Mouse (Mus musculus): ENCODE measurements around the gene Hexim1. TPM values are rescaled to one million over a fixed set of nuclear protein-coding genes. Genes with fewer than 3 reads are reported as not detected.
A peak's percentile ranks its signal among the peaks of the same experiment; 100 is the strongest.

Gene Hexim1
- polyA plus RNA-seq, 1 experiment from 2014 or later = 2.8 TPM

DNA sequence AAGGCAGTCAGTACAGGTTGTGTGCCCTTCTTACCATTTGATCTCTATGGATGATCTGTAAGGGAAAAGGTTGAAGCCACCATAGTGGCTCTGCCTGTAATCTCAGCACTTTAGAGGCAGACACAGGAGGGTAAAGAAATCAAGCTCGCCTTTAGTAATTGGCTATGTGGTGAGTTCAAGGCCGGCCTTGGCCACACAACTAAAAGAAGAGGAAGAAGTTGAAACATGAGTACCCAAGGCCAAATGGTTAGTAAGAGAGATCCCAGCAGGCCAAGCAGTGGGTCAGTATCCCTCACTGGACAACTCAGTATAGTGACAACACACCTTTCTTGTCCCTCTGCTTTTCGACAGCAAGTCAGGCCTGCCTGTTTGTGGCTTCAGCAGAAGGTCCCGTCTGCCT lies 33.7 kb downstream of the Hexim1 start:
- Histone ChIP-seq H3K9me3 (no peaks in the 10 kb centered on the region), H3K4me3 (no peak overlapping the region), H3K4me1 (peaks cover 7% of the 10 kb centered on the region), H3K27me3 (replicated peaks; ENCODE audit: low read depth, poor library complexity, severe bottlenecking) (no peaks in the 10 kb centered on the region), H3K36me3 (replicated peaks) (no peaks in the 10 kb centered on the region), H3K27ac (replicated peaks) (no peak overlapping the region)
- DNase-seq (ENCODE audit: low spot score) = no peak
- 93% methylated on average over 4 of the region's 4 CpGs for WGBS

DNA sequence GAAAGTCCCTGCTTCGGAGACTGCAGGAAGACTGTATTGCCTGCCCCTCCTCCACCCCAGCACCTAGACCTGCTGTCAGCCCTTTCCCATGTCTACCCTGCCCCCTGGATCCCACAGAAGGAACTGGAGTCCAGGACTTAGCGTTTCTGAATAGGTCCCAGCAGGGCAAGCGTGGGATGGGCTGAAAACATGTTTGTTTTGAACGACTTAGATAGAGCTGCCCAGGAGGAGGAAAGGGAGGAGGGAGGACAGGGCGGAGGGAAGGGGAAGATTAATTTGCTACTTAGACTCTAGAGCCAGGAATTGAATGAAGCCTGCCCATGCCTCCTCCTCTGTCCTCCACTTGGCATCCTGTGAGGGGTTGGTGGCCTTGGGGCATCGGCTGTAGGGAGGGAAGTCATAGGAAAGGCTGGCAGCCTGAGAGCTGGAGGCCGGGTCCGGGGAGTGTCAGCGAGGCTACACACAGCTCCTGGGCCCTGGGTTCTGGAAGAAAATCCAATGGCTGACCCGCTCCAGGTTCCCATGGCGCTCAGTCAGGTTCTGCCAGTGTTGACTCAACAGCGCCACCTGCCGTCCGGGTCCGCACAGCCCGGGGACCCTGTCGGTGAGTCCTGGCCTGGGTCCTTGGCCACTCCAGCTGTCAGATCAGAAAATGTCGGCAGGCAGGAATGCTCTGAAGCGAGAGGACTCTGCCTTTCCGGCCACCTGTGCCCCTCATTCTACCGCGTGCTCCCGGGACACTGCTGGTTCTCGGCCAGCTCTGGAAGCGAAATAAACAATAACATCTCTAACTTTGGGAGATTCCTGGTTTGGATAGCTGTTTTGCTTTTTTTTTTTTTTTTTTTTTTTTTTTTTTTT lies 42.8 kb downstream of the Hexim1 start:
- Histone ChIP-seq H3K9me3 (no peaks in the 10 kb centered on the region), H3K27me3 (replicated peaks; ENCODE audit: low read depth, poor library complexity, severe bottlenecking) (no peaks in the 10 kb centered on the region), H3K27ac (replicated peaks) (peak overlapping the region; percentile 22), H3K4me1 (peaks cover 11% of the 10 kb centered on the region), H3K4me3 (peak overlapping the region; percentile 47), H3K36me3 (replicated peaks) (no peaks in the 10 kb centered on the region)
- 1% methylated on average over 25 of the region's 25 CpGs for WGBS
- peak; percentile 97 for DNase-seq (ENCODE audit: low spot score)

DNA sequence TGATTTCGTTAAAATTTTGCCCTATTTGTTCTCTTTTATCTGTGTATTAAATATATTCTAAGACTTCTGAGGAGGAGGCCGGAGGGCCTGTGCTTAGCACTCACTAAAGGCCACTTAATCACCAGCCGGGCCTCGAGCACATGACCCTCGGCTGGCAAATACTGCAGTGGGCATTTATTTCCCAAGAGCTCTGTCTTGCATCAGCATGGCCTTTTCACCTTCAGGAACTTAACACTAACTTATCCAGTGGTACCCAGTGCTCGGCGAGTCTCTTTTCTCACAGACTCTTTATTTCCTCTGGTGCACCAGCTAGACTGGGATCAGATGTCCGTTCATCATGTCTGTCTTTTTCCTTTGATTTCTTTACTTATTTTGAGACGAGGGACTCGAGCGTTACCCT lies 44.7 kb downstream of the Hexim1 start:
- no peaks in the 10 kb centered on the region for H3K36me3 ChIP-seq (replicated peaks)
- H3K27ac ChIP-seq (replicated peaks) = no peak overlapping the region
- peaks cover 11% of the 10 kb centered on the region for H3K4me1 ChIP-seq
- no peak overlapping the region for H3K4me3 ChIP-seq
- 87% methylated on average over 11 of the region's 11 CpGs for WGBS
- no peaks in the 10 kb centered on the region for H3K27me3 ChIP-seq (replicated peaks; ENCODE audit: low read depth, poor library complexity, severe bottlenecking)
- H3K9me3 ChIP-seq = no peaks in the 10 kb centered on the region
- DNase-seq (ENCODE audit: low spot score) = no peak

DNA sequence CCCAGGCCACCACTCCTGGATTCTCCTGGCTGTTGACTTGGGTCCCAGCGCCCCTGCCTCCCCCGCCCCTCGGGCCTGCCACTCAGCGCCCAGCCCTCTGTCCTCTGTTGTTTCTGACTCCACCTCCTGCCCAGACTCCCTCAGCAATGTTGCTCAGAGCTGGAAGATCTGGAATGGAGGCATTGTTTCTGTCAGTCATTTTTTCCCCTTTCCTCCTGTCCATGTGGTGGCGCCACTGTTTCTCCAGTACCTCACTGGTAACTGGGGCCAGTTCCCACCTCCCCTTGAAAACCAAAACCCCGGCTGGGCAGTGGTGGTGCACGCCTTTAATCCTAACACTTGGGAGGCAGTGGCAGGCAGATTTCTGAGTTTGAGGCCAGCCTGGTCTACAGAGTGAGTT lies 45.4 kb downstream of the Hexim1 start:
- DNase-seq (ENCODE audit: low spot score) = no peak
- H3K27me3 ChIP-seq (replicated peaks; ENCODE audit: low read depth, poor library complexity, severe bottlenecking) = no peaks in the 10 kb centered on the region
- no peaks in the 10 kb centered on the region for H3K36me3 ChIP-seq (replicated peaks)
- 75% methylated on average over 7 of the region's 7 CpGs for WGBS
- H3K9me3 ChIP-seq = no peaks in the 10 kb centered on the region
- peaks cover 11% of the 10 kb centered on the region for H3K4me1 ChIP-seq
- no peak overlapping the region for H3K4me3 ChIP-seq
- no peak overlapping the region for H3K27ac ChIP-seq (replicated peaks)

DNA sequence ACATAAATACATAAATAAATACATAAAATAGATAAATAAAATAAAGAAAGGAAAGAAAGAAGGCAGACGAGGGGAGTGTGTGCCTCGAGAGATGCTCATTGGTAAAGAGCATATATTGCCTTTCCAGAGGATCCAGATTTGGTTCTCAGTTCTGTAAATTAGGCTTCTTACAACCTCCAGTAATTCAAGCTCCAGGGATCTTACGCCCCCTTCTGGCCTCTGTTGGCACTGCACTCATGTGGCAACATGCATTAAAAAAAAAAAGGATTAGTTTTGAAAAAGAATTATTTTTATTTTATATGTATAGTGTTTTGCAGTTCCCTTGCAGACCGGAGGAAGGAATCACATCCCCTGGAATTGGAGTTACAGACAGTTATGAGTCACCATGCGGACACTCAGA lies 46.1 kb downstream of the Hexim1 start:
- H3K36me3 ChIP-seq (replicated peaks) = no peaks in the 10 kb centered on the region
- H3K27ac ChIP-seq (replicated peaks) = no peak overlapping the region
- peaks cover 11% of the 10 kb centered on the region for H3K4me1 ChIP-seq
- WGBS = 89% methylated on average over 5 of the region's 5 CpGs
- H3K27me3 ChIP-seq (replicated peaks; ENCODE audit: low read depth, poor library complexity, severe bottlenecking) = no peaks in the 10 kb centered on the region
- DNase-seq (ENCODE audit: low spot score) = no peak
- no peak overlapping the region for H3K4me3 ChIP-seq
- H3K9me3 ChIP-seq = no peaks in the 10 kb centered on the region

DNA sequence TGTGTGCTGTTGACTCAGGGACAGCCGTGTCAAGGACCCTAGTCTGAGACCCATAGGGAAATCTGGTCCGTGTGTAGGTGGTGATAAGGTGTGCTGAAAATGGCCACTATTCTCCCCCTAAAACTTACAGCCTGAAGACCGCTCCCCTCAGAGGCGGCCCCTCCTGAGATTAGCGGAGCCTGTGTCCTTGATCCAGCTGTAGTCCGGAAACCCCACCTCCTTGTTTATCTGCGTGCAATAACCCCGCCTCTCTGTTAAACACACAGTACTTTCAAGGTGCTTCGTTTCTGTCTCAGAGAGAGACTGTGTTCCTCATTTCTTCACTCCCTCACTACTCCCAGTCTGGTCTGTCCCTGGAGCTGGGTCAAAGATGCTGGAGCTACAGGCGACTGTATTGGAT lies 48.4 kb downstream of the Hexim1 start:
- H3K36me3 ChIP-seq (replicated peaks) = no peaks in the 10 kb centered on the region
- 27% methylated on average over 10 of the region's 10 CpGs for WGBS
- H3K27me3 ChIP-seq (replicated peaks; ENCODE audit: low read depth, poor library complexity, severe bottlenecking) = peaks cover 18% of the 10 kb centered on the region
- H3K9me3 ChIP-seq = no peaks in the 10 kb centered on the region
- H3K4me3 ChIP-seq = no peak overlapping the region
- no peaks in the 10 kb centered on the region for H3K4me1 ChIP-seq
- DNase-seq (ENCODE audit: low spot score) = no peak
- H3K27ac ChIP-seq (replicated peaks) = no peak overlapping the region

DNA sequence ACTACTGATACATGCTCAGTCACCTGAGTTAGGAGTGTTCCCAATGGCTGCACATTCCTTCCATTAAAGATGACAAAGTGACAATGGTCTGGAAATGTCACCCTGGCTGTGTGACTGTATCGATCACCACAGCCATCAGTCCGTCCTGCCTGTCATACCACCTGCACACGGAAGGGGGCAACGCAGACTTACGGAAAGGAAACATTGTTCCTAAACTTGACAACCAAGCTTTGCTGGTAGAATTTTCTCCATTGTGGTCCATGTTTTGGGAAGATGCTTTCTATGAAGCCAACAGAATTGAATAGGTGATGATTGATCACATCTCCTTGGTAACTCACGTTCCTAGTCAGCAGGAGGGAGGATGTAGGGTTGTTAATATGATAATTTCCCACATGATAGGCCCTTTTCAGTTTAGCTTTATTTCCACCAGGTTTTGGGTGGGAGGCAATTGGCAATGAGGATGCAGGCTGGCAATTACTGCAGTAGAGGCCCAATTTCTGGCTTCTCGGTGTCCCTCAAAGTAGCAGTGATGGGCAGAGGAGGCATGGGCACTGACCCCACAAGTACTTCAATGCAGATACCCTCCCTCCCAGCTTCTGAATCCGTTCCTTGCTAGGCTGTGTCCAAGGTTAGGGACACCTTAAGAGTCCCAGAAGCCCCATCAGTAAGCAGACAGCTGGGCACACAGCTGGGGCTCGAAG lies 52.8 kb downstream of the Hexim1 start:
- peak; percentile 66 for DNase-seq (ENCODE audit: low spot score)
- 30% methylated on average over 9 of the region's 9 CpGs for WGBS
- no peak overlapping the region for H3K4me3 ChIP-seq
- no peak overlapping the region for H3K27ac ChIP-seq (replicated peaks)
- H3K4me1 ChIP-seq = peaks cover 14% of the 10 kb centered on the region
- H3K36me3 ChIP-seq (replicated peaks) = no peaks in the 10 kb centered on the region
- no peaks in the 10 kb centered on the region for H3K9me3 ChIP-seq
- H3K27me3 ChIP-seq (replicated peaks; ENCODE audit: low read depth, poor library complexity, severe bottlenecking) = peaks cover 63% of the 10 kb centered on the region

Other genes starting within 250 kb of the Hexim1 start
- 347 and 348 TPM in 2 replicates for gene Eftud2, start 235.2 kb upstream of the Hexim1 start, polyA plus RNA-seq (2016; fragmentation: Nextera tagmentation; extraction: Ambion mirVana)
- 1.4 and 1.8 TPM in 2 replicates for gene Ccdc103, start 235.0 kb upstream of the Hexim1 start, polyA plus RNA-seq (2016; fragmentation: Nextera tagmentation; extraction: Ambion mirVana)
- not detected in 2 replicates for gene Fam187a, start 231.1 kb upstream of the Hexim1 start, polyA plus RNA-seq (2016; fragmentation: Nextera tagmentation; extraction: Ambion mirVana)
- 0.14 and 0.16 TPM in 2 replicates for gene Gfap, start 215.3 kb upstream of the Hexim1 start, polyA plus RNA-seq (2016; fragmentation: Nextera tagmentation; extraction: Ambion mirVana)
- 12.1 and 13.0 TPM in 2 replicates for gene Kif18b, start 191.1 kb upstream of the Hexim1 start, polyA plus RNA-seq (2016; fragmentation: Nextera tagmentation; extraction: Ambion mirVana)
- gene C1ql1, start 169.5 kb upstream of the Hexim1 start, polyA plus RNA-seq (2016; fragmentation: Nextera tagmentation; extraction: Ambion mirVana) = 1.5 and 2.7 TPM in 2 replicates
- gene Nmt1, start 88.0 kb upstream of the Hexim1 start, polyA plus RNA-seq (2016; fragmentation: Nextera tagmentation; extraction: Ambion mirVana) = 63.2 and 66.0 TPM in 2 replicates
- gene Dcakd, start 87.9 kb upstream of the Hexim1 start, polyA plus RNA-seq (2016; fragmentation: Nextera tagmentation; extraction: Ambion mirVana) = 304 and 308 TPM in 2 replicates
- gene Plcd3, start 14.6 kb upstream of the Hexim1 start, polyA plus RNA-seq (2016; fragmentation: Nextera tagmentation; extraction: Ambion mirVana) = 1.7 and 2.6 TPM in 2 replicates
- gene Acbd4, start 14.5 kb upstream of the Hexim1 start, polyA plus RNA-seq (2016; fragmentation: Nextera tagmentation; extraction: Ambion mirVana) = 6.3 and 10.1 TPM in 2 replicates
- 8.4 and 10.9 TPM in 2 replicates for gene Hexim2, start 16.2 kb downstream of the Hexim1 start, polyA plus RNA-seq (2016; fragmentation: Nextera tagmentation; extraction: Ambion mirVana)
- 0.49 and 0.67 TPM in 2 replicates for gene Fmnl1, start 54.9 kb downstream of the Hexim1 start, polyA plus RNA-seq (2016; fragmentation: Nextera tagmentation; extraction: Ambion mirVana)
- 0.47 and 0.49 TPM in 2 replicates for gene 1700023F06Rik, start 92.3 kb downstream of the Hexim1 start, polyA plus RNA-seq (2016; fragmentation: Nextera tagmentation; extraction: Ambion mirVana)
- gene Spata32, start 102.2 kb downstream of the Hexim1 start, polyA plus RNA-seq (2016; fragmentation: Nextera tagmentation; extraction: Ambion mirVana) = not detected in 2 replicates
- gene Map3k14, start 151.2 kb downstream of the Hexim1 start, polyA plus RNA-seq (2016; fragmentation: Nextera tagmentation; extraction: Ambion mirVana) = 3.1 and 3.2 TPM in 2 replicates
- gene Arhgap27, start 247.5 kb downstream of the Hexim1 start, polyA plus RNA-seq (2016; fragmentation: Nextera tagmentation; extraction: Ambion mirVana) = 5.3 and 5.8 TPM in 2 replicates